23 mouse cellular contexts compared by ENCODE assay signal in genomic region chr11:80835395-80835794, GRCm38 (mm10). TPM values are rescaled to one million over a fixed set of nuclear protein-coding genes. Genes with fewer than 3 reads are reported as not detected.
"Had no signal": no experiment of that assay in that cellular context is flagged by ENCODE, and none has a peak within 500 bp of the region (broad histone marks: within the 10 kb centered on the region; RNA-seq: fewer than 3 reads in every experiment).

No protein-coding gene starts in this region.

- H3K4me2 ChIP-seq: neural tube, embryonic 12.5 days; neural tube, embryonic 13.5 days; neural tube, embryonic 15.5 days; stomach, embryonic 15.5 days had no signal

- H3K9me3 ChIP-seq: neural tube, embryonic 12.5 days; neural tube, embryonic 13.5 days; neural tube, embryonic 15.5 days; stomach, embryonic 15.5 days had no signal

- DNase-seq: right cerebral cortex, adult 18-20 months; right cerebral cortex, postnatal 14 days; right cerebral cortex, postnatal 25 days; right cerebral cortex, postnatal 4 days; spleen, adult 18-20 months; thymus, adult 18-20 months; thymus, adult 2 months; thymus, postnatal 14 days; thymus, postnatal 25 days; thymus, postnatal 36 days; thymus, postnatal 4 days had no signal

- H3K4me3 ChIP-seq: neural tube, embryonic 12.5 days; neural tube, embryonic 13.5 days; neural tube, embryonic 15.5 days; stomach, embryonic 15.5 days had no signal

- H3K36me3 ChIP-seq: neural tube, embryonic 12.5 days; neural tube, embryonic 13.5 days; neural tube, embryonic 15.5 days; stomach, embryonic 15.5 days had no signal

- H3K27me3 ChIP-seq: neural tube, embryonic 12.5 days; neural tube, embryonic 15.5 days; stomach, embryonic 15.5 days had no signal

- H3K27ac ChIP-seq: neural tube, embryonic 12.5 days; neural tube, embryonic 13.5 days; neural tube, embryonic 15.5 days; stomach, embryonic 15.5 days had no signal

- H3K4me1 ChIP-seq: neural tube, embryonic 12.5 days; stomach, embryonic 15.5 days had no signal

- H3K9ac ChIP-seq: neural tube, embryonic 12.5 days; neural tube, embryonic 13.5 days; neural tube, embryonic 15.5 days; stomach, embryonic 15.5 days had no signal

RNA-seq across cellular contexts. Expression of gene Spaca3, which starts 22.8 kb away (rescaled TPM):
- total RNA-seq: neutrophil, adult 5-6 weeks had no signal
- polyA plus RNA-seq: neural tube, embryonic 11.5 days; neural tube, embryonic 12.5 days; neural tube, embryonic 13.5 days; neural tube, embryonic 14.5 days; neural tube, embryonic 15.5 days; small intestine, adult 2 months; spleen, adult 2 months; stomach, embryonic 14.5 days; stomach, embryonic 15.5 days; thymus, postnatal 0 days; urinary bladder, adult 2 months had no signal

RNA-seq across cellular contexts. Expression of gene Tmem98, which starts 25.4 kb away (rescaled TPM):
- total RNA-seq: neutrophil, adult 5-6 weeks had no signal
